Comparison of ENCODE assay signal across 16 mouse cellular contexts in the genomic region with DNA sequence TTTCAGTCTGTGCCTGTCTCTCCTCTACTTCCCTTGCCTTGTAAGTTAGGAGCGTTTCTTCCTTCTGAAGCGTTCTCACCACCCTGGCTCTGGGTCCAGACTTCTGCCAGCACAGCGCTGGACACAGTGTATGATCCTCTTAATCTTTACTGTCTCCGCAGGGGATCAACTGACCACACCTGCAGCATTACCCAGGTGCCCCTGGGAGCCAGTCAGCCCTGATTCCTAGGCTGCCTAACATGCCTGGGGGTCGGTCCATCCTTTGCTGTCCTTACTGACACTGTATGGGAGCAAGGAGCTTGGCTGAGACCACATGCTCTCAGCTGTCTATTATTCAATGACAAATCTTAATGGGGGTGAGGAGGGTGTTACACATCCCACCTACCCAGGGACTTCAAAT. TPM values are rescaled to one million over a fixed set of nuclear protein-coding genes. Genes with fewer than 3 reads are reported as not detected.
DNase-seq lines count a peak whose midpoint lies in the region.
"Had no signal": no experiment of that assay in that cellular context is flagged by ENCODE, and none has a peak within 500 bp of the region (broad histone marks: within the 10 kb centered on the region; RNA-seq: fewer than 3 reads in every experiment).

No protein-coding gene starts in this region.

- intact Hi-C loops in heart, postnatal 10 days (cut with DNase I), result no loop called here

- peak; percentile 63 for DNase-seq in heart, adult 11 months
- DNase-seq in heart, postnatal 10 days, result no peak
- peak; percentile 3 for DNase-seq in kidney, postnatal 10 days
- no peak for DNase-seq in kidney, postnatal 36 days
- peak; percentile 75 for DNase-seq in retina, adult 2 months (ENCODE audit: low read depth, low spot score)
- no peak for DNase-seq in retina, embryonic 14.5 days (ENCODE audit: low spot score)
- DNase-seq in retina, postnatal 1 day, result peak; percentile 44
- DNase-seq: adrenal gland, adult 8-10 months; adrenal gland, postnatal 14 days; adrenal gland, postnatal 36 days; B cell, adult 2 months; cerebellum, adult 11-12 months; cerebellum, adult 2 months; cerebellum, adult 9-10 months; cerebellum, postnatal 25 days had no signal

RNA-seq across cellular contexts. Expression of a gene that starts 10.5 kb away (rescaled TPM):
- not detected for total RNA-seq in heart, postnatal 10 days (2021)
- total RNA-seq: adrenal gland, adult 18-20 months; adrenal gland, adult 8-10 months; adrenal gland, postnatal 14 days; adrenal gland, postnatal 36 days had no signal

Comparison
In these comparisons a context has a peak if more than half of its experiments do, and no peak if none do; other contexts are left out.
1. DNase-seq: peak in heart, adult 11 months (single experiment), kidney, postnatal 10 days (single experiment), retina, adult 2 months (single experiment) and retina, postnatal 1 day (single experiment); none in heart, postnatal 10 days (0 of 2), kidney, postnatal 36 days (0 of 2) and retina, embryonic 14.5 days (single experiment).